Mouse (Mus musculus) CH12.LX (cell line): Measurements from ENCODE around the gene Prr5.

Source experiments
- BHLHE40 ChIP-seq: IDR thresholded peaks from 2 replicates; pipeline ENCODE4 v1.6.1; 2011; ENCODE audit warnings: mild to moderate bottlenecking, low read depth, low read length, improper control_type of control experiment
- POLR2AphosphoS2 ChIP-seq: IDR thresholded peaks from 2 replicates; pipeline ENCODE4 v1.6.1; 2011; ENCODE audit warnings: low read depth, low read length, improper control_type of control experiment
- TCF12 ChIP-seq: IDR thresholded peaks from 2 replicates; pipeline ENCODE4 v1.6.1; 2014; ENCODE audit warnings: low read depth, mild to moderate bottlenecking, inconsistent platforms, low read length, improper control_type of control experiment
- USF2 ChIP-seq: conservative IDR thresholded peaks from 2 replicates; pipeline ENCODE4 v1.6.1; 2011; ENCODE audit warnings: low read depth, low read length, improper control_type of control experiment
- ZMIZ1 ChIP-seq: IDR thresholded peaks from 2 replicates; pipeline ENCODE4 v1.6.1; 2012; ENCODE audit warnings: low read depth, mild to moderate bottlenecking, inconsistent platforms, low read length, improper control_type of control experiment

DNA sequence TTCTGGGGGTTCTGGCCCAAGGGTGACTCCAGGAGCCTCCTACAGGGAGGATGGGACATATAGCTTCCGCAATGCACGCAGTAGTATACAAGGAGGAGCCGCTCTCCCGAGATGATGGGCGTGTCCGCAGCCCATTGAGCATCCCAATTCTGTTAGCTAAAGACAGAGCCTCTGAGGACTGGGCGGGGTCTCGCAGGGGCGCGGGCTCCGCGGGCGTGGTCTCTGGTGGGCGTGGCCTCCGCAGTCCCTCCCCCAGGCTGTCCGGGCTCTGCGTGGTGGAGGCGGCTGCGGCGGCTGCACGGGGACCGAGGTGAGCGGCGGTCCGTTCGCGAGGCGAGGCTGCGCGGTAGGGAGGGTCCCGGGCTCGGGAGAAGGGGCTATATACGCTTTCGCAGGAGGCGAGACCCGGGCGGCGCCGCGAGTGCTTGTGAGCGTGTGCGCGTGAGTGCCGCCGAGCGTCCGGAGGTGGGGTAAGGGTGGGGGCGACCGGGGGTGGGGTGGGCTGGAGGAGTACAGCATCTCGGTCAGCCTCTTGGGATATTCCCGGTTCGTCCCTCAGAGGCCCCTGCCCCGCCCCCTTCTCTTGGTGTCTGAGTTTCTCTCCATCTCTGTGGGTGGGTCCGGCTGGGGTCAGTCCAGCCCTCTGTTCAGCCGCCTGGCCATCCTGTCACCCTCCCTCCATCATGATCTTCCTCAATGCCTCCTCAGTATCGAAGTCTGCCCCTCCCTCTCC, 6.3 kb upstream of the Prr5 start:
- no peak for TF ChIP-seq BHLHE40
- no peak for TF ChIP-seq TCF12
- no peak for TF ChIP-seq POLR2AphosphoS2
- no peak for TF ChIP-seq USF2
- TF ChIP-seq ZMIZ1: no peak
